Mouse (Mus musculus): Measurements from ENCODE around the gene Snapc4. TPM values are rescaled to one million over a fixed set of nuclear protein-coding genes. Genes with fewer than 3 reads are reported as not detected.

Gene Snapc4
- polyA plus RNA-seq, 1 experiment from 2014 or later, result 20.2 TPM

GRCm38 (mm10) chr2:26342044-26342443 lies 38.4 kb downstream of the Snapc4 start:
- 57% methylated on average over 10 of the region's 10 CpGs for WGBS
- Histone ChIP-seq H3K9ac (ENCODE audit: low read depth, low read length) (no peak overlapping the region), H3K27ac (replicated peaks; ENCODE audit: low read depth, low read length) (peak overlapping the region; percentile 28), H3K36me3 (ENCODE audit: control insufficient read depth, insufficient read depth, low read length) (peaks cover 87% of the 10 kb centered on the region), H3K4me3 (ENCODE audit: low read depth, low read length) (no peak overlapping the region), H3K4me1 (ENCODE audit: control insufficient read depth, insufficient read depth, low read length) (no peaks in the 10 kb centered on the region), H3K27me3 (replicated peaks; ENCODE audit: control insufficient read depth, insufficient read depth, low read length) (no peaks in the 10 kb centered on the region), H3K9me3 (ENCODE audit: control insufficient read depth, low read length) (no peaks in the 10 kb centered on the region), H3K4me2 (ENCODE audit: low read depth, low read length) (no peak overlapping the region)
- ATAC-seq (ENCODE audit: low read depth) (peak; percentile 24; the same call in 1 of the 2 replicates), DNase-seq (ENCODE audit: low spot score) (peak; percentile 68)

DNA sequence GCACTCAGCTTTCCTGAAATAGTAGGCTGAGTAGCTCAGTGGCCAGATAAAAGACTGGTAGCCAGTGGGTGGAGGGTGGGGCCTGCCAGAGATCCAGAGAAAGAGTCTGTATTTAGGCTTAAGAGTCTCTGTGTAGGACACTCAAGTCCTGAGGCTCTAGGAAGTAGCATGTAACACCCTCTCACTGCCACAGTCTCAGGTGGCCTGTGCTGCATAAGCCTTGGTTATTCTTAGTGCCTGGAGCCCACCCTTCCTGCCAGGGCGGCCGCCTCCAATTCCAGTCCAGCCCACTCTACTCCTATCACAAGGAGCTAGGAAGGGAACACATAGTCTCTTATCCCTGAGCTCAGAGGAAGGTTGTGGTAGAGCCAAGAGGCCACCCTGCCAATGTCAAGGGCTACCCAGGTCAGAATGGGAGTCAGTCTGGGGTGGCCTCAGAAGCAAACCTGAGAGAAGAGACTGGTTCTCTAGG lies 38.9 kb downstream of the Snapc4 start:
- ATAC-seq (ENCODE audit: low read depth) (0 out of 2 replicates have a peak, but pooled peaks have one; percentile 35), DNase-seq (ENCODE audit: low spot score) (no peak)
- H3K9me3 ChIP-seq (ENCODE audit: control insufficient read depth, low read length), result no peaks in the 10 kb centered on the region
- no peaks in the 10 kb centered on the region for H3K4me1 ChIP-seq (ENCODE audit: control insufficient read depth, insufficient read depth, low read length)
- WGBS, result 85% methylated on average over 2 of the region's 2 CpGs
- H3K27ac ChIP-seq (replicated peaks; ENCODE audit: low read depth, low read length), result peak overlapping the region; percentile 28
- H3K4me2 ChIP-seq (ENCODE audit: low read depth, low read length), result no peak overlapping the region
- H3K9ac ChIP-seq (ENCODE audit: low read depth, low read length), result no peak overlapping the region
- H3K4me3 ChIP-seq (ENCODE audit: low read depth, low read length), result no peak overlapping the region
- H3K27me3 ChIP-seq (replicated peaks; ENCODE audit: control insufficient read depth, insufficient read depth, low read length), result no peaks in the 10 kb centered on the region
- peaks cover 82% of the 10 kb centered on the region for H3K36me3 ChIP-seq (ENCODE audit: control insufficient read depth, insufficient read depth, low read length)

DNA sequence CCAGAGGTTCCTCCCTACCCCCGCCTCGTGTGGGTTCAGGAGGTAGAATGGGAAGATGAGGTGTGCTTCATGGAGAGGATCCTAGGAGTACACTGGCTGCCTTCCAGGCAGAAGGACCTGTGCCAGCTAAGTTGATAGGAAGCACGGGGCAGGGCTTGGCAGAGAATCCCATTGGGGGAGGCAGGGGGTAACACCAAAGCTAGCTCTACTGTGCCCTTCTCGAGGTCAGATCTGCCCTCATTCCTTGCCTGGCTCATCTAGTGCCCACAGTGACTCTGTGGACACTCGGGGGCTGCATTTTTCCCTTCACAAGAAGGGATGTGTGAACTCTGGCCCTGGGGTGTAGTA lies 41.3 kb downstream of the Snapc4 start:
- Histone ChIP-seq H3K27me3 (replicated peaks; ENCODE audit: control insufficient read depth, insufficient read depth, low read length) (no peaks in the 10 kb centered on the region), H3K4me2 (ENCODE audit: low read depth, low read length) (no peak overlapping the region), H3K9ac (ENCODE audit: low read depth, low read length) (no peak overlapping the region), H3K4me3 (ENCODE audit: low read depth, low read length) (no peak overlapping the region), H3K9me3 (ENCODE audit: control insufficient read depth, low read length) (no peaks in the 10 kb centered on the region), H3K4me1 (ENCODE audit: control insufficient read depth, insufficient read depth, low read length) (no peaks in the 10 kb centered on the region), H3K36me3 (ENCODE audit: control insufficient read depth, insufficient read depth, low read length) (peaks cover 58% of the 10 kb centered on the region), H3K27ac (replicated peaks; ENCODE audit: low read depth, low read length) (no peak overlapping the region)
- 88% methylated on average over 5 of the region's 5 CpGs for WGBS
- ATAC-seq (ENCODE audit: low read depth), result no peak
- no peak for DNase-seq (ENCODE audit: low spot score)

GRCm38 (mm10) chr2:26338302-26339203 lies 41.9 kb downstream of the Snapc4 start:
- peaks cover 52% of the 10 kb centered on the region for H3K36me3 ChIP-seq (ENCODE audit: control insufficient read depth, insufficient read depth, low read length)
- H3K27ac ChIP-seq (replicated peaks; ENCODE audit: low read depth, low read length), result no peak overlapping the region; the same call in 1 of the 2 replicates
- H3K27me3 ChIP-seq (replicated peaks; ENCODE audit: control insufficient read depth, insufficient read depth, low read length), result no peaks in the 10 kb centered on the region
- no peak for ATAC-seq (ENCODE audit: low read depth)
- H3K9ac ChIP-seq (ENCODE audit: low read depth, low read length), result no peak overlapping the region
- DNase-seq (ENCODE audit: low spot score), result no peak
- no peak overlapping the region for H3K4me3 ChIP-seq (ENCODE audit: low read depth, low read length)
- no peak overlapping the region for H3K4me2 ChIP-seq (ENCODE audit: low read depth, low read length)
- no peaks in the 10 kb centered on the region for H3K4me1 ChIP-seq (ENCODE audit: control insufficient read depth, insufficient read depth, low read length)
- H3K9me3 ChIP-seq (ENCODE audit: control insufficient read depth, low read length), result no peaks in the 10 kb centered on the region
- WGBS, result 78% methylated on average over 8 of the region's 13 CpGs

DNA sequence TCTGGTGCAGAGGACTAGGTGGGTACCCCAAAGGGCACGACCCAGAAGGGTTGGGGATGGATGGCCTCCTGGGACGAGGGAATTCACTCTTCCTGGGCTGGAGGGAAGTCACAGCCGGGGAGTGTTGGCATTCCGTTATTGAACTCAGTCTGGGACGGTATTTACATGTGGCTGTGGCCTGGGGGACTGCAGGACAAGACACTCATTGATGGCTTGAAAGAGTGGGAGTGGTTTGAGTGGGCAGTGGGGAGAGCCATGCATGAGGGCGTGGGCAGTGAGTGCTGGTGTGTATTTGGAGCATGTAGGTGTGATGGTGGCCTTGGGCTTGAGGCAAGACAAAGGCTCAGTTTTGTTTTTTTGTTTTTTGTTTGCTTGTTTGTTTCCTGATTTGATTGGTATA lies 49.8 kb downstream of the Snapc4 start:
- Histone ChIP-seq H3K4me2 (ENCODE audit: low read depth, low read length) (no peak overlapping the region), H3K36me3 (ENCODE audit: control insufficient read depth, insufficient read depth, low read length) (peaks cover 57% of the 10 kb centered on the region), H3K4me1 (ENCODE audit: control insufficient read depth, insufficient read depth, low read length) (no peaks in the 10 kb centered on the region), H3K4me3 (ENCODE audit: low read depth, low read length) (no peak overlapping the region), H3K27ac (replicated peaks; ENCODE audit: low read depth, low read length) (peak overlapping the region; percentile 55; the same call in 1 of the 2 replicates), H3K9me3 (ENCODE audit: control insufficient read depth, low read length) (no peaks in the 10 kb centered on the region), H3K9ac (ENCODE audit: low read depth, low read length) (no peak overlapping the region), H3K27me3 (replicated peaks; ENCODE audit: control insufficient read depth, insufficient read depth, low read length) (no peaks in the 10 kb centered on the region)
- DNase-seq (ENCODE audit: low spot score), result no peak
- ATAC-seq (ENCODE audit: low read depth), result no peak
- 45% methylated on average over 6 of the region's 6 CpGs for WGBS

GRCm38 (mm10) chr2:26330056-26330468 lies 50.4 kb downstream of the Snapc4 start:
- Histone ChIP-seq H3K4me3 (ENCODE audit: low read depth, low read length) (no peak overlapping the region), H3K9ac (ENCODE audit: low read depth, low read length) (no peak overlapping the region), H3K4me1 (ENCODE audit: control insufficient read depth, insufficient read depth, low read length) (no peaks in the 10 kb centered on the region), H3K27me3 (replicated peaks; ENCODE audit: control insufficient read depth, insufficient read depth, low read length) (no peaks in the 10 kb centered on the region), H3K4me2 (ENCODE audit: low read depth, low read length) (no peak overlapping the region), H3K27ac (replicated peaks; ENCODE audit: low read depth, low read length) (peak overlapping the region; percentile 55; the same call in 1 of the 2 replicates), H3K9me3 (ENCODE audit: control insufficient read depth, low read length) (no peaks in the 10 kb centered on the region), H3K36me3 (ENCODE audit: control insufficient read depth, insufficient read depth, low read length) (peaks cover 64% of the 10 kb centered on the region)
- ATAC-seq (ENCODE audit: low read depth) (0 out of 2 replicates have a peak, but pooled peaks have one; percentile 24), DNase-seq (ENCODE audit: low spot score) (no peak)
- WGBS, result 67% methylated on average over 4 of the region's 4 CpGs

DNA sequence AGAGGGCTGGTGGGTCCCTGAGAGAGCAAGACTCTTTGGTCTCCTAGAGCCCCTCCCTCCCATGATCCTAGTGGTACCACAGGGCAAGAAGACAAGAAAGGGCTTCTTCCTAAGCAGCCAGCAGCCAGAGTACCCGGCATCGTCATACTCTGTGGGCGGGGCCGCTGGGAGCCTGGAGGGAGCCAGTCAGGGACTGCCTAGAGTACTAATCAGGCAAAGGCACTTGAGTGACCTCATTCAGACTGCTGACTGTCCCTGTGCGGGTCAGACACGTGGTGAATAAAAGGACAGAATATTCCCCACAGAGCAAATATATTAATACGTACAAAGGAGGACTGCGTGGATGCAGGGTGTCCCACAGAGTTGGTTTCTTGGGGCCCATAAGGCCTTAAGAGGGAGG lies 51.1 kb downstream of the Snapc4 start:
- Histone ChIP-seq H3K9me3 (ENCODE audit: control insufficient read depth, low read length) (no peaks in the 10 kb centered on the region), H3K4me1 (ENCODE audit: control insufficient read depth, insufficient read depth, low read length) (no peaks in the 10 kb centered on the region), H3K4me3 (ENCODE audit: low read depth, low read length) (no peak overlapping the region), H3K9ac (ENCODE audit: low read depth, low read length) (no peak overlapping the region), H3K27ac (replicated peaks; ENCODE audit: low read depth, low read length) (no peak overlapping the region), H3K36me3 (ENCODE audit: control insufficient read depth, insufficient read depth, low read length) (peaks cover 70% of the 10 kb centered on the region), H3K27me3 (replicated peaks; ENCODE audit: control insufficient read depth, insufficient read depth, low read length) (no peaks in the 10 kb centered on the region), H3K4me2 (ENCODE audit: low read depth, low read length) (no peak overlapping the region)
- DNase-seq (ENCODE audit: low spot score) (no peak), ATAC-seq (ENCODE audit: low read depth) (peak; percentile 42; the same call in 1 of the 2 replicates)
- 60% methylated on average over 8 of the region's 8 CpGs for WGBS

DNA sequence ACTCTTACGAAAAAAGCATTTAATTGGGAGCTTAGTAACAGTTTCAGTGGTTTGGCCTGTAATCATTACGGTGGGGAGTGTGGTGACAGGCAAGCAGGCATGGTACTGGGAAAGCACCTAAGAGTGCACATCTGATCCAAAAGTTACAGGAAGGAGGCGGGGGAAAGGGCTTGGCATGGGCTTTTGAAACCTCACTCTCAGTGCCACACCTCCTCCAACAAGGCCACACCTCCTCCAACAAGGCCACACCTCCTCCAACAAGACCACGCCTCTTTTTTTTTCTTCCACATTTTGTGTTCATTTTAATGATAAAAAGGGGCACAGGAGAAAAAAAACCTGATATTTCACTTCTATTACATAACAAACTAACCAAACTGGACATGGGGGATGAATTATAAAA lies 52.6 kb downstream of the Snapc4 start:
- Histone ChIP-seq H3K4me3 (ENCODE audit: low read depth, low read length) (no peak overlapping the region), H3K9ac (ENCODE audit: low read depth, low read length) (no peak overlapping the region), H3K4me1 (ENCODE audit: control insufficient read depth, insufficient read depth, low read length) (no peaks in the 10 kb centered on the region), H3K27ac (replicated peaks; ENCODE audit: low read depth, low read length) (no peak overlapping the region), H3K27me3 (replicated peaks; ENCODE audit: control insufficient read depth, insufficient read depth, low read length) (no peaks in the 10 kb centered on the region), H3K4me2 (ENCODE audit: low read depth, low read length) (no peak overlapping the region), H3K9me3 (ENCODE audit: control insufficient read depth, low read length) (no peaks in the 10 kb centered on the region), H3K36me3 (ENCODE audit: control insufficient read depth, insufficient read depth, low read length) (peaks cover 84% of the 10 kb centered on the region)
- WGBS, result 79% methylated on average over 4 of the region's 4 CpGs
- ATAC-seq (ENCODE audit: low read depth) (no peak), DNase-seq (ENCODE audit: low spot score) (no peak)
